Mouse (Mus musculus): ENCODE measurements around the gene Slc22a19. TPM values are rescaled to one million over a fixed set of nuclear protein-coding genes. Genes with fewer than 3 reads are reported as not detected.

Slc22a19 gene
- total RNA-seq (2023) = not detected

DNA sequence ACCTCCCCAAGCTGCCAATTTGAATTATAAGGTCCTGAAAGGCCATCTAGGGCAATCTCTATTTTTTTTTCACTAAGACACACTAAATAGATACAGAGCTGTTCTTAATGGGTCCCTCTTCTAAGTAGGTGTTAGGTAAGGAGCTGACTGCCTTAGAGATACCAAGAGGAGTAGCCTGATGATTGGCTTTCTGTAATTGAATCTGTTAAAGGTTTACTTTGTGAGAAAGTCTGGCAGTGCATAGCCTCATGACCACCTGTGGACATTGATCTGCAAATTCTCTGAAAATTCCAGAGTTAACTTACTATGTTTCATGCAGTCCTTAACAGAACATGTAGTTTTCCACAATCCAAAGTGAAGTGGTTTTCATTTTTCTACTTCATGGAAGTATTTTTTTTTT, at the start of gene Slc22a19:
Gene Slc22a19 (minus strand): TSS at position 163 of the 400 bp plus-strand sequence.

Other genes with a start within 250 kb of the Slc22a19 start
- gene Rtn3, start 228.0 kb downstream of the Slc22a19 start, total RNA-seq (2023) = 49.6 TPM
- gene Atl3, start 217.3 kb downstream of the Slc22a19 start, total RNA-seq (2023) = 49.9 TPM
- gene Pla2g16, start 153.9 kb downstream of the Slc22a19 start, total RNA-seq (2023) = 20.4 TPM
- gene Lgals12, start 104.1 kb downstream of the Slc22a19 start, total RNA-seq (2023) = not detected
- gene Hrasls5, start 98.8 kb downstream of the Slc22a19 start, total RNA-seq (2023) = not detected
- gene Slc22a26, start 91.4 kb upstream of the Slc22a19 start, total RNA-seq (2023) = not detected

Measured in CD8-positive naive resting alpha-beta T cell, adult 57 days (primary cell).